Mouse (Mus musculus): Measurements from ENCODE around the gene Slc6a6. TPM values are rescaled to one million over a fixed set of nuclear protein-coding genes. Genes with fewer than 3 reads are reported as not detected.

The Slc6a6 gene
- polyA plus RNA-seq (2012; rRNA removed) (43.3 and 54.4 TPM in 2 replicates), polyA plus RNA-seq (2014; fragmentation: Nextera tagmentation; extraction: Ambion mirVana) (41.2 and 44.2 TPM in 2 replicates)

DNA sequence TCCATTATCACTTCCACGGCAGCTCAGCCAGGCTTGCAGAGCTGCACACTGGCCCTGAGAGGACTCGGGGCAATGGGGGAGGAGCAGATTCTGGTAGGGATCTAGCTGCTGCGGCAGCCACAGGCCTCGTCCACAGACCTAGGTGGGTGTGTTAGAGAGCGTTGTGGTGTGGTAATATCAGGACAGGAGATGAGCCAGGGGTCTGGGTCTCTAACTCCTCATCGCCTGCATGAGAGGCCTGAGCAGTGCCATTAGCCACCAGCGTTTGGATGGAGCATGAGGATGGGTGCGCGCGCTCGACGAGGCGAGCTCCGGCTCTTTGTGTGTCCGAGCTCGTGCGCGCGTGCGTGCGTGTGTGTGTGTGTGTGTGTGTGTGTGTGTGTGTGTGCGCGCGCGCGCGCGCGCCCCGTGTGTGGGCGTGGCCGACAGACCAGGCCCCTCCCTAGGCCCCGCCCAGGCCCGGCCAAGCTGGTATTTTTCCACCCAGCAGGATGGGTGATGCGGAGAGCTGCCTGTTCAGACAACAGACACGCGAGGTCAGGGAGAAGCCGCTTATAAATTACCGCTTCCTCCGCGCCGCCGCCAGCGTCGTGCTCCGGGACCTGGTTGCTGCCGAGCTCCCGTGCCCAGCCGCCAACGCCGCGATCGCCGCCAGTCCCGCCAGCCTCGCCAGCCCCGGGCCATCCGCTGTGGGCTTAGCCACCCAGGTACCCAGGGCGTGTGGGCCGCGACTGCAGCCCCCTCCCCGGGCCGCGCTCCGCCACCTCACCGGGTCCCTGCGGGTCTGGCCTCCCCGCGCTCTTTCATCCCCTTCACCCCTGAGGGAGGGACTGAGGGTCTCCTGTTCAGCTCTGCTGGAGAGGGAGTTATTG, at the start of gene Slc6a6:
Gene Slc6a6, plus strand, starts transcription at position 452 of the 872 bp plus-strand sequence.
- under 1% methylated on average over 46 of the region's 69 CpGs for WGBS
- H3K27ac ChIP-seq (replicated peaks; ENCODE audit: low read depth, low read length), result peak within 1 kb of the TSS; percentile 86
- no peaks in the 10 kb centered on the region for H3K36me3 ChIP-seq (ENCODE audit: control insufficient read depth, insufficient read depth, low read length)
- H3K4me1 ChIP-seq (ENCODE audit: control insufficient read depth, insufficient read depth, low read length), result peaks cover 28% of the 10 kb centered on the region
- H3K4me3 ChIP-seq (replicated peaks; ENCODE audit: low read length), result peak within 1 kb of the TSS; percentile 90
- no peaks in the 10 kb centered on the region for H3K9me3 ChIP-seq (ENCODE audit: control insufficient read depth, low read length)
- H3K4me2 ChIP-seq (replicated peaks; ENCODE audit: low read depth, low read length, severe bottlenecking), result peak within 1 kb of the TSS; percentile 75
- TF ChIP-seq POLR2A (IDR thresholded peaks at IDR 0.05; ENCODE audit: borderline replicate concordance, extremely low read depth, insufficient read depth, insufficient read length), result peak; percentile 71; the same call in 1 of the 2 replicates
- H3K27me3 ChIP-seq (ENCODE audit: control insufficient read depth, insufficient read depth, low read length), result no peaks in the 10 kb centered on the region
- DNase-seq (ENCODE audit: low spot score) (peak; percentile 91), ATAC-seq (ENCODE audit: low FRiP score, low read depth) (peak; percentile 91)
- peak within 1 kb of the TSS; percentile 89 for H3K9ac ChIP-seq (ENCODE audit: low read depth, low read length, severe bottlenecking)

GRCm38 (mm10) chr6:91634417-91634816, 49.4 kb upstream of the Slc6a6 start:
- no peaks in the 10 kb centered on the region for H3K27me3 ChIP-seq (ENCODE audit: control insufficient read depth, insufficient read depth, low read length)
- H3K4me1 ChIP-seq (ENCODE audit: control insufficient read depth, insufficient read depth, low read length), result peaks cover 12% of the 10 kb centered on the region
- no peaks in the 10 kb centered on the region for H3K9me3 ChIP-seq (ENCODE audit: control insufficient read depth, low read length)
- 79% methylated on average over 2 of the region's 2 CpGs for WGBS
- DNase-seq (ENCODE audit: low spot score) (no peak), ATAC-seq (ENCODE audit: low FRiP score, low read depth) (no peak)
- no peak for TF ChIP-seq POLR2A (IDR thresholded peaks at IDR 0.05; ENCODE audit: borderline replicate concordance, extremely low read depth, insufficient read depth, insufficient read length)
- H3K4me3 ChIP-seq (replicated peaks; ENCODE audit: low read length), result no peak overlapping the region
- H3K36me3 ChIP-seq (ENCODE audit: control insufficient read depth, insufficient read depth, low read length), result no peaks in the 10 kb centered on the region
- H3K27ac ChIP-seq (replicated peaks; ENCODE audit: low read depth, low read length), result no peak overlapping the region
- H3K4me2 ChIP-seq (replicated peaks; ENCODE audit: low read depth, low read length, severe bottlenecking), result no peak overlapping the region
- no peak overlapping the region for H3K9ac ChIP-seq (ENCODE audit: low read depth, low read length, severe bottlenecking)

DNA sequence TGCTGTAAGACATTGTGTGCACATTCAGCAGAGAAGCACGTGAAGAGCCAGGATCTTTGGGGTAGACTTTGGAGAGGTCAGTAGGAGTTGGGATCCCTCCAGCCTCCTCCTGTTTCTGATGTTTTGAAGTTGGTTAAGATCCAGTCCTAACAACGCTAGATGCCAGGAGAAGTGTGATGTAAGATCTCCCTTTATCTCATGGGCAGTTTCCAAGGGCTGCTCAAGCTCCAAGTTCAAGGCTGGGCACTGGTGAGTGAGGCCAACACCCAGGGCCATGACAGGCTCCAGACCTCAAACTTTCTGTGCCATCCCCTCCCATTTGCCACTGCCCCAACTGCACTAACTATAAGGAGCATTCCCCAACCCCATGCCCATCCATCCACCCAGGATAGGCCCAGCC, 49.0 kb upstream of the Slc6a6 start:
- H3K4me3 ChIP-seq (replicated peaks; ENCODE audit: low read length), result no peak overlapping the region
- H3K36me3 ChIP-seq (ENCODE audit: control insufficient read depth, insufficient read depth, low read length), result no peaks in the 10 kb centered on the region
- no peak overlapping the region for H3K27ac ChIP-seq (replicated peaks; ENCODE audit: low read depth, low read length)
- H3K9ac ChIP-seq (ENCODE audit: low read depth, low read length, severe bottlenecking), result no peak overlapping the region
- peaks cover 12% of the 10 kb centered on the region for H3K4me1 ChIP-seq (ENCODE audit: control insufficient read depth, insufficient read depth, low read length)
- ATAC-seq (ENCODE audit: low FRiP score, low read depth) (no peak), DNase-seq (ENCODE audit: low spot score) (no peak)
- WGBS, result 72% methylated on average over 2 of the region's 2 CpGs
- H3K27me3 ChIP-seq (ENCODE audit: control insufficient read depth, insufficient read depth, low read length), result no peaks in the 10 kb centered on the region
- no peak for TF ChIP-seq POLR2A (IDR thresholded peaks at IDR 0.05; ENCODE audit: borderline replicate concordance, extremely low read depth, insufficient read depth, insufficient read length)
- H3K9me3 ChIP-seq (ENCODE audit: control insufficient read depth, low read length), result no peaks in the 10 kb centered on the region
- no peak overlapping the region for H3K4me2 ChIP-seq (replicated peaks; ENCODE audit: low read depth, low read length, severe bottlenecking)

GRCm38 (mm10) chr6:91638204-91638995, 45.5 kb upstream of the Slc6a6 start:
- Histone ChIP-seq H3K9me3 (ENCODE audit: control insufficient read depth, low read length) (no peaks in the 10 kb centered on the region), H3K4me1 (ENCODE audit: control insufficient read depth, insufficient read depth, low read length) (peaks cover 12% of the 10 kb centered on the region), H3K4me2 (replicated peaks; ENCODE audit: low read depth, low read length, severe bottlenecking) (peak overlapping the region; percentile 4; the same call in 1 of the 2 replicates), H3K27ac (replicated peaks; ENCODE audit: low read depth, low read length) (peak overlapping the region; percentile 66), H3K9ac (ENCODE audit: low read depth, low read length, severe bottlenecking) (no peak overlapping the region), H3K27me3 (ENCODE audit: control insufficient read depth, insufficient read depth, low read length) (no peaks in the 10 kb centered on the region), H3K4me3 (replicated peaks; ENCODE audit: low read length) (no peak overlapping the region), H3K36me3 (ENCODE audit: control insufficient read depth, insufficient read depth, low read length) (no peaks in the 10 kb centered on the region)
- 22% methylated on average over 9 of the region's 9 CpGs for WGBS
- TF ChIP-seq POLR2A (IDR thresholded peaks at IDR 0.05; ENCODE audit: borderline replicate concordance, extremely low read depth, insufficient read depth, insufficient read length), result no peak
- peak; percentile 62 for DNase-seq (ENCODE audit: low spot score)
- peak; percentile 85 for ATAC-seq (ENCODE audit: low FRiP score, low read depth)

GRCm38 (mm10) chr6:91643011-91643410, 40.8 kb upstream of the Slc6a6 start:
- Histone ChIP-seq H3K9ac (ENCODE audit: low read depth, low read length, severe bottlenecking) (no peak overlapping the region), H3K27me3 (ENCODE audit: control insufficient read depth, insufficient read depth, low read length) (no peaks in the 10 kb centered on the region), H3K36me3 (ENCODE audit: control insufficient read depth, insufficient read depth, low read length) (no peaks in the 10 kb centered on the region), H3K27ac (replicated peaks; ENCODE audit: low read depth, low read length) (no peak overlapping the region), H3K9me3 (ENCODE audit: control insufficient read depth, low read length) (no peaks in the 10 kb centered on the region), H3K4me3 (replicated peaks; ENCODE audit: low read length) (no peak overlapping the region), H3K4me2 (replicated peaks; ENCODE audit: low read depth, low read length, severe bottlenecking) (no peak overlapping the region), H3K4me1 (ENCODE audit: control insufficient read depth, insufficient read depth, low read length) (peaks cover 16% of the 10 kb centered on the region)
- DNase-seq (ENCODE audit: low spot score) (no peak), ATAC-seq (ENCODE audit: low FRiP score, low read depth) (no peak)
- 88% methylated on average over 5 of the region's 5 CpGs for WGBS
- TF ChIP-seq POLR2A (IDR thresholded peaks at IDR 0.05; ENCODE audit: borderline replicate concordance, extremely low read depth, insufficient read depth, insufficient read length), result no peak

All from limb, embryonic 14.5 days (tissue).